Mouse (Mus musculus): ENCODE measurements around the gene Tmem204. TPM values are rescaled to one million over a fixed set of nuclear protein-coding genes. Genes with fewer than 3 reads are reported as not detected.

Tmem204 gene
- polyA plus RNA-seq, 1 experiment from 2014 or later = 9.1 TPM

DNA sequence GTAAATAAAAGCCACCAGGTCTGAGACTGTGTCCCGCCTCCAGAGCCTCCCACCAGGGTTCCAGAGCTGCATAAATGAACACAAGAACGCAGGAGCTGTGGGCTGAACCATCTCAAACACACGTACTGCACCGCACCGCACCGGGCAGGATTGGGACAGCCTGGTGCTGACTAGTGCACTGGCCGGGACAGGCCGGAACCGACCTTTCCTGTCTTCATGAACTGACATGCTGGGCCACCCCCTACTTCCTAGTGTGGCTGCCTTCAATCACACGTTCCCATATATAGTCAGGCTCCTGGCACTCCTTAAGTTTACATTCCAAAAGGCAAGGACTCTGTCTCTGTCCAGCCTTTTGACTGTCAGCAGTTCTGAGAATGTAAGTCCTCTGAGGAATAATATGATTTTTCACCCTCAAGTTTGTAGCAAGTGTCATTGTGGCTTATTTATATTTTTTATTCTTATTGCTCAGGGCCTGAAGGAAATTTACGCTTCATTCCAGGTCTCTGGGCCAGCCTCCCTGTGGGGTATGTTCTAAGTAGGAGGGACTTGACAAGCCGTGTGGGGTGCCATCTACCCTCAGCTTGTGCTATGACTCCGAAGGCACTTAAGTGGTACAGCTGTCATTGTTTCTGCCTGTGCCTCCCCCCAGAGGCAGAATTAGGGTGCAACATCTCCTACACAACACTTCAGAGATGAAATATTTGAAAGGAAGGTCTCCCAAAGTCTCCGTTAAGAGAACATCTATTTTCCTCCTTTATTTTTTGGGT lies 1.1 kb downstream of the Tmem204 start:
- H3K27me3 ChIP-seq = no peaks in the 10 kb centered on the region
- ATAC-seq (ENCODE audit: low FRiP score) = no peak
- H3K9ac ChIP-seq = no peak overlapping the region
- 79% methylated on average over 14 of the region's 14 CpGs for WGBS
- H3K27ac ChIP-seq = no peak overlapping the region
- H3K4me1 ChIP-seq = no peaks in the 10 kb centered on the region
- H3K9me3 ChIP-seq = no peaks in the 10 kb centered on the region
- no peaks in the 10 kb centered on the region for H3K36me3 ChIP-seq (replicated peaks)
- H3K4me3 ChIP-seq (replicated peaks) = no peak overlapping the region
- H3K4me2 ChIP-seq = no peak overlapping the region

DNA sequence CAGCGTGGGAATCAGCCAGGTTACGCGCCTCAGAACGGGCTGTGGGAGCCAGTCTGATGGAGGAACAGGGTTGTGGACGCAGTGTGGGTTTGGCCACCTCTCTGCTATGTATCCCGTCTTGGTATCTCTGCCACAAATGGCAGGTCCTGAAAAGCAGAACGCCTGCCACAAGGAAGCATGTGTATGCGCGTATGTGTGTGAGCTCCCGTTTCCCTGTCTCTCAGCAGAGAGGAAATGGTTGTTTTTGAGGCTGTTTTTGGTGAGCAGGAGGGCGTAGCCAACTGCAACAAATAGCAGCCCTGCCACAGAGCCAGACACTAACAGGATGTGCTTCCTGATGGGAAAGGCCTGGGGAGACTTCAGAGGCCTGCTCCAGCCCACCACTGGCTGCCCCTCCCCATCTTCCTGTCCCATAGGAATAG lies 2.4 kb downstream of the Tmem204 start:
- no peaks in the 10 kb centered on the region for H3K4me1 ChIP-seq
- no peaks in the 10 kb centered on the region for H3K27me3 ChIP-seq
- WGBS = 90% methylated on average over 11 of the region's 11 CpGs
- no peak for ATAC-seq (ENCODE audit: low FRiP score)
- peak overlapping the region; percentile 8; the same call in 1 of the 2 replicates for H3K27ac ChIP-seq
- H3K9ac ChIP-seq = no peak overlapping the region
- no peaks in the 10 kb centered on the region for H3K9me3 ChIP-seq
- no peaks in the 10 kb centered on the region for H3K36me3 ChIP-seq (replicated peaks)
- no peak overlapping the region for H3K4me2 ChIP-seq
- no peak overlapping the region for H3K4me3 ChIP-seq (replicated peaks)

DNA sequence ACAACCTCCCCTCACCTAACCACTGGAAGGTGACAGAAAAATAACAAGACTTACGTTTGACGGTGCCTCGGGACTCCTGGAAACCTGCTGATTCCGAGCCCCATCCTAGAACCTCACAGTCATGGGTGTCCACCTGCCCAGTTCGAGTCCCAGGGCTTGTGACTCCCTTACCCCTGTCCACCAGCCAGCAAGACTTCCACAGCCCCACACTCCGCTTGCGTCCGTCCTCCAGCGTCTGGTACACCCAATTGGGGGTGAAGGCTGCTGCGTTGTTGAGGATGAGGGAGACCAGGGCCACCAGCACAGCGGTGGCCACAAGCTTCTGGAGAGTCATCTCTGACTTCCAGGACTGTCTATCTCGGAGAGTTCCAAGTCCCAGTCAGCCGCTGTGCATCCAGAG lies 3.2 kb downstream of the Tmem204 start:
- Histone ChIP-seq H3K4me2 (no peak overlapping the region), H3K27me3 (no peaks in the 10 kb centered on the region), H3K9me3 (no peaks in the 10 kb centered on the region), H3K4me3 (replicated peaks) (peak overlapping the region; percentile 8; the same call in 1 of the 2 replicates), H3K36me3 (replicated peaks) (no peaks in the 10 kb centered on the region), H3K27ac (no peak overlapping the region), H3K9ac (no peak overlapping the region), H3K4me1 (no peaks in the 10 kb centered on the region)
- ATAC-seq (ENCODE audit: low FRiP score) = no peak
- 93% methylated on average over 13 of the region's 13 CpGs for WGBS

DNA sequence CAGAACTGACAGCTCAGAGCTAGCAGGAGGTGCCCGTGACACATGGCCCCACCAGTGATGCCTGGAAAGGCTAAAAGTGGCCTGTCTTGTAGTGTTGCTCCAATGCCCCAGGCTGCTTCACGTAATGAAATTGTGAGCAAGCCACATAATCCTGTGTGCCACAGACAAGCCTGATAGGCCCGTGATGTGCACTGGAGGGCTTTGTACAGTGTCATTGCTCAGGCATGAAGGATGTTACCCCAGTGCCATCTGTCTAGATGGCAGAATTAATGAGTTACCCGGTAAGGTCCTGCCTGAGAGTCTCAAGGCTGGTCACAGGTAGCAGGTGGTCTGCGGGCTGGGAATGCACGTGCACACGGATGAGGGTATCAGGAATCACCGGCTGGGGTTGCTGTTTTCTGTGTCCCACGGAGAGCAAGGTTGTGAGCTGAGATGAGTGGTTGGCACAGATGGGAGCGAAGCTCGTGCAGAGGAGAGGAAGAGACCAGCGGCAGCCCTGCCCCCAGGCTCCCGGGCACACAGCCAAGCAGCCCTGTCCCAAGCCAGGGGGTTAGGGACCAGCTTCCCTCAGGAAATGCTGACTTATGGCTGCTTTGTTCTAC lies 5.5 kb downstream of the Tmem204 start:
- Histone ChIP-seq H3K9ac (no peak overlapping the region), H3K27me3 (no peaks in the 10 kb centered on the region), H3K4me1 (no peaks in the 10 kb centered on the region), H3K27ac (peak overlapping the region; percentile 46; the same call in 1 of the 2 replicates), H3K4me2 (no peak overlapping the region), H3K9me3 (no peaks in the 10 kb centered on the region), H3K36me3 (replicated peaks) (no peaks in the 10 kb centered on the region), H3K4me3 (replicated peaks) (no peak overlapping the region)
- no peak for ATAC-seq (ENCODE audit: low FRiP score)
- 83% methylated on average over 13 of the region's 13 CpGs for WGBS

DNA sequence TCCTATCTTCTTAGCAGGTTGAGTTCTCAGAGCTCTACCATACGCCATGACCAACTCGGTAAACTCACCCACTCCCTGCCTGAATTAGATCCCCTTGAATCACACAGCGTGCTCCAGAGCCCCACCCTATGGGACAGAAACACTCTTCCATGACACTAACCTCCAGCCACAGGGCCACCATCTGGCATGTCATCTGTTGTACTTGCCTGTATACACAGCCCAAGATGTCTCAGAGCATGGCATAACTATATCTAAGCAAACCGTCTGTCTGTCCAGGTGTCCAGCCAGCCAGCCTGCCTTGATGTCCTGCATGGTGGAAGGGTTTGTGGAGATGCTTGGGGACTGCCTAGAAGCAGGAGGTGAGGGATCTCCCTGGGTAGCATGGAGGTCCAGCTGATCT lies 6.5 kb downstream of the Tmem204 start:
- Histone ChIP-seq H3K4me1 (no peaks in the 10 kb centered on the region), H3K4me2 (no peak overlapping the region), H3K27ac (no peak overlapping the region), H3K36me3 (replicated peaks) (no peaks in the 10 kb centered on the region), H3K9ac (no peak overlapping the region), H3K27me3 (no peaks in the 10 kb centered on the region), H3K9me3 (no peaks in the 10 kb centered on the region), H3K4me3 (replicated peaks) (no peak overlapping the region)
- 93% methylated on average over 4 of the region's 4 CpGs for WGBS
- ATAC-seq (ENCODE audit: low FRiP score) = no peak

DNA sequence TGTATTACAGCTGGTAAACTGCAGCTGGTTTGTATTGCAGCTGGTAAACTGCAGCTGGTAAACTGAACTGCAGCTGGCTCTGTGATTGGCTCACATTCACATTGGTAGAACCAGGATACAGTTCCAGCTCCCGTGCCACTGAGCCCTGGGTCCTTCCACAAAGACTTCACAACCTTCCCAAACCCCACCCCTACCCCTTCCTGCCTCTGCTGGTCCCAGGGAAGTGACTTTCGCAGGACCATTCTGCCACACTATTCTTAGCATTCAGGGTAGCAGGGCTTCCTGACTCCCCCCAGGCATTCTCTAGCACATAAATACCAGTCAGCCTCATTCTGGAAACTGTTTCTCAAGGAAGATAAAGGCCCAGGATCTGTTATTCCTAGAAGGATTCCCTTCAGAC lies 14.7 kb downstream of the Tmem204 start:
- H3K4me1 ChIP-seq = no peaks in the 10 kb centered on the region
- no peak overlapping the region for H3K4me3 ChIP-seq (replicated peaks)
- WGBS = 84% methylated on average over 2 of the region's 2 CpGs
- peaks cover 13% of the 10 kb centered on the region; the same call in 1 of the 2 replicates for H3K36me3 ChIP-seq (replicated peaks)
- H3K9me3 ChIP-seq = no peaks in the 10 kb centered on the region
- no peak overlapping the region for H3K27ac ChIP-seq
- no peak overlapping the region for H3K9ac ChIP-seq
- no peaks in the 10 kb centered on the region for H3K27me3 ChIP-seq
- no peak overlapping the region for H3K4me2 ChIP-seq
- no peak for ATAC-seq (ENCODE audit: low FRiP score)

DNA sequence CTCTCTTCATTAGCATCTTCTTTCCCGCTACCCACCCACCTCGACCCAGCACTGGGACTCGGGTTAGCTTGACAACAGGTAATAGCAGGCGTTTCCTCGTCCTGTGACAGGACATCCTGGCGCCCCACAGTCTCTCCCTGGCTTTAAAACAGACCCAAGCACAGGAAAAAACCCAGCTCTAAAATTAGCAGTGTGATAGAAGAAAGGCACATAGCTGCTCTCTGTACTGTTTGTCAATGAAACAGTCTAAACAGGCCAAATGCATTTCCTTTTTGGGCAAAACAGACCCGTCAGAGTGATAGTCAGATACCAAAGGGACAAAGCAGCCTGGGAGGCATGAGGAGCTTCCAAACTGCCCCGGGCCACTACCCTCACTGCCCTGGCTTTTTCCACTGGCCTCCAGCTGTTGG lies 15.9 kb downstream of the Tmem204 start:
- no peak overlapping the region for H3K4me2 ChIP-seq
- 79% methylated on average over 8 of the region's 8 CpGs for WGBS

DNA sequence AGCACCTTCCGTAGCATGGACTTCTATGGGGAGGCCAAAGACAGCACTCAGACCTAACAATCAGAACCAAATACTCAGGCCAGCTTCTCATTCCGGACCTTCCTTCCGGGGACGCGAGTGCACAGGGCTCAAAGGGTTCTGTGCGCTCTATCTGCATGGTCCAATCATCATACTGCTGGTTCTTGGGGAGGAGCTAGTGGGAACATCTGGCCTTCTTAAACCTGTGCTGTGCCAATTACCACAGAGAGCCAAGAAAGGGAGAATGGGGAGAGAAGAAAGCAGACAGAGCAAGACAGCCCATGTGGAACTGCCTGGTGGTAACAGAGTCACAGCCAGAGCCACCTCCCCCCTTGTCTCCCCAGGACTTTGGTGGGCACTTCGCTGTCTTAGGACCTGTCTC lies 16.8 kb downstream of the Tmem204 start:
- no peaks in the 10 kb centered on the region for H3K9me3 ChIP-seq
- no peak overlapping the region for H3K27ac ChIP-seq
- no peak overlapping the region for H3K4me3 ChIP-seq (replicated peaks)
- H3K9ac ChIP-seq = no peak overlapping the region
- 94% methylated on average over 7 of the region's 7 CpGs for WGBS
- no peak for ATAC-seq (ENCODE audit: low FRiP score)
- no peaks in the 10 kb centered on the region for H3K4me1 ChIP-seq
- peaks cover 22% of the 10 kb centered on the region for H3K36me3 ChIP-seq (replicated peaks)
- no peak overlapping the region; the same call in 1 of the 2 replicates for H3K4me2 ChIP-seq
- H3K27me3 ChIP-seq = no peaks in the 10 kb centered on the region

More for the DNA sequence above, 15.9 kb downstream of the Tmem204 start:
- Histone ChIP-seq H3K9ac (no peak overlapping the region), H3K36me3 (replicated peaks) (peaks cover 14% of the 10 kb centered on the region; the same call in 1 of the 2 replicates), H3K4me3 (replicated peaks) (no peak overlapping the region), H3K9me3 (no peaks in the 10 kb centered on the region), H3K27ac (no peak overlapping the region), H3K27me3 (no peaks in the 10 kb centered on the region), H3K4me1 (no peaks in the 10 kb centered on the region)
- ATAC-seq (ENCODE audit: low FRiP score) = no peak

DNA sequence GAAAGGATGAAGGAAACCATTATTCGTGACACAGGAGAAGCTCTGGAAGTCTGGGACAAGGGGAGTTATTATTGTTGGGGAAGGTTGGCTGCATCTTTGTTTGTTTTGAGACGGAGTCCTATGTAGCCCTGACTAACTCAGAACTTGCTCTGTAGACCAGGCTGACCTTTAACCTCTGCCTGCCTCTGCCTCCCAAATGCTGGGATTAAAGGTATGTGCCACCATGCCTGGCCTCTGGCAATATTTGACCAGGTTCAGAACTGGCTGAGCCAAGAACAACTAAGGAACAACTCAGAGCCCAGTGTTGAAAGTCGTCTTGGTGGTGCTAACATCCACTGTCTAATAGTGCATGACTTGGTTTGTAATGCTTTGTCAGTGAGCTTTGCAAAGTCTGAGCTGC lies 18.2 kb downstream of the Tmem204 start:
- no peak for ATAC-seq (ENCODE audit: low FRiP score)

DNA sequence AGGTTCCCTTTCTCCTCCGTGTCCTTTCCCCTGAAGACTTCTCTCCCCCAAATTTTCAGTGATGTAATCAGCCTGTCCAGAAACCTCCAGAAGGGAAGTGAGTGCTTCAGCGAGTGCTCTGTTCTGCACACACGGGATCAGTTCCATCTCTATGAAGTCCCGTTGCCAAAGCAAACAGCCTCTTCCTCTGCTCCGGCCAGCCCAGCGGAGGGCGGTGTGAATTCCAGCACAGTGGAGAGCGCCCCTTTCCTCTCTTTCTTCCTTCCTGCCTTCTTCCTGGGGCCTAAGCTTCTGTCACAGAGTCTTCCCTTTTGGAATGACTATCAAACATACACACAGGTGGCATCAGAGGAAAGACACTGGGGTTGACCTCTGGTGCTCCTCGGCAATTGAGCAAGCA lies 19.0 kb downstream of the Tmem204 start:
- no peak for ATAC-seq (ENCODE audit: low FRiP score)
- no peak overlapping the region for H3K4me2 ChIP-seq
- 81% methylated on average over 9 of the region's 9 CpGs for whole genome bisulfite sequencing
- H3K27ac ChIP-seq = no peak overlapping the region
- no peak overlapping the region for H3K4me3 ChIP-seq (replicated peaks)
- H3K4me1 ChIP-seq = no peaks in the 10 kb centered on the region
- H3K36me3 ChIP-seq (replicated peaks) = peaks cover 22% of the 10 kb centered on the region
- H3K27me3 ChIP-seq = no peaks in the 10 kb centered on the region
- H3K9ac ChIP-seq = no peak overlapping the region
- no peaks in the 10 kb centered on the region for H3K9me3 ChIP-seq

More for the DNA sequence above, 18.2 kb downstream of the Tmem204 start:
- Histone ChIP-seq H3K4me1 (no peaks in the 10 kb centered on the region), H3K27me3 (no peaks in the 10 kb centered on the region), H3K36me3 (replicated peaks) (peaks cover 25% of the 10 kb centered on the region), H3K27ac (no peak overlapping the region), H3K9me3 (no peaks in the 10 kb centered on the region), H3K9ac (no peak overlapping the region), H3K4me2 (no peak overlapping the region), H3K4me3 (replicated peaks) (no peak overlapping the region)
- WGBS = 93% methylated on average over 3 of the region's 3 CpGs

DNA sequence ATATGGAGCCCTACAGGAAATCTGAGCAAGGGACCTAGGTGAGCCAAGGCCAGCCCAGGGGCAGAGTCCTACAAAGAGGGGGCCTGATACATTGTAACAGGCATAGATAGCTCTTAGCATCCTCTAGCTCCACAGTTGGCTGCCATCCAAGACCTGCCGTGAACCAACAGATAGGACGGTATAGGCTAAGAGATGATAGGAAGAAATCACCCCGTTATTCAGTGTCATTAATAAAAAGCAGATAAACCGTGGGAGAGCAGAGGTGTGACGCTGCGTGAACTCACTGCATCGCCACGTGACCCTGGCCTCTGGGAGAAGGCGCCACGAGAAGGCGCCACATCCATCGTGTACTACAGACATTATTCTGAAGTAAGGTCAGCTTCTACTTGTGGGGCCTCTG lies 19.5 kb downstream of the Tmem204 start:
- no peaks in the 10 kb centered on the region for H3K27me3 ChIP-seq
- H3K4me1 ChIP-seq = no peaks in the 10 kb centered on the region
- no peak overlapping the region for H3K4me2 ChIP-seq
- no peaks in the 10 kb centered on the region for H3K9me3 ChIP-seq
- no peak for ATAC-seq (ENCODE audit: low FRiP score)
- no peak overlapping the region for H3K9ac ChIP-seq
- H3K36me3 ChIP-seq (replicated peaks) = peaks cover 25% of the 10 kb centered on the region
- 90% methylated on average over 12 of the region's 12 CpGs for WGBS
- H3K4me3 ChIP-seq (replicated peaks) = no peak overlapping the region
- H3K27ac ChIP-seq = no peak overlapping the region

DNA sequence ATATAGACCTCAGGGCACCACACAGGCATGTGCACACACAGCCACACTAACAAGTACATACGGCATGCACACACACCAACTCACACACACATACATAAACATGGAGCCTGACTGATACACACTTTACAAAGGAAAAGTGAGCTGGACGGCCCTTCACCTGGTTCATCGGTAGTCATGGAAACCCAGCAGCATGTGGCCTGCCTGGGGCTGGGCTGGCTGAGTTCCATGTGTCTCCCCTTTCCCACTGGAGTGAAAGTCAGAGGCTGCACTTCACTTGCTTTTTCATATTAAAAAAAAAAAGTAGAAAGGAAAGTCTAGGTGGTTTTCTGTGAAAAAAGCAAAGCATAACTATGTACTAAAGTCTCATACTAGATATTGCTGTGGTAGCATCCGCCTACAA lies 20.1 kb downstream of the Tmem204 start:
- 86% methylated on average over 4 of the region's 4 CpGs for WGBS
- H3K4me1 ChIP-seq = no peaks in the 10 kb centered on the region
- H3K36me3 ChIP-seq (replicated peaks) = peaks cover 27% of the 10 kb centered on the region
- no peak for ATAC-seq (ENCODE audit: low FRiP score)
- no peaks in the 10 kb centered on the region for H3K9me3 ChIP-seq
- no peak overlapping the region for H3K4me3 ChIP-seq (replicated peaks)
- no peak overlapping the region for H3K27ac ChIP-seq
- H3K4me2 ChIP-seq = no peak overlapping the region
- H3K27me3 ChIP-seq = no peaks in the 10 kb centered on the region
- H3K9ac ChIP-seq = no peak overlapping the region

DNA sequence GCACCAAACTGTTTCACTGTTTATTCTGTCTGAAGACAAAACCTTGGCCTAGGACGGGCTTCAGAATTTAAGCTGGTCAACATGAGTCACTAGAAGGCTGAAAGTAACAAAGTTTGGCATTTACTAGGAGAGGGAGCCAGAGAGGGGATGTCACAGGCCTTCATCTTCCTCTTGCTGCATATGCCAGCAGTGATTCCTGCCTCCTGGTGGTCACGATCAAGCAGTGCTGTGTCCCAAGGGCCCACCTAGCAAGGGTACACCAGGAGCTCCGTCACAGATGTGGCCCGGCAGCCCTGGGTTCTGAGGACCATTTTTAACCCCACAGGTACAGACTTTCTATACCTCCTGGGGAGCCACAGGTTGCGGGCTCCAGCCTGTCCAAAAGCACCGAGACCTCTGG lies 26.4 kb downstream of the Tmem204 start:
- Histone ChIP-seq H3K27me3 (no peaks in the 10 kb centered on the region), H3K4me2 (no peak overlapping the region), H3K9me3 (no peaks in the 10 kb centered on the region), H3K27ac (no peak overlapping the region), H3K36me3 (replicated peaks) (peaks cover 49% of the 10 kb centered on the region), H3K4me1 (no peaks in the 10 kb centered on the region), H3K4me3 (replicated peaks) (no peak overlapping the region), H3K9ac (no peak overlapping the region)
- ATAC-seq (ENCODE audit: low FRiP score) = no peak
- WGBS = 90% methylated on average over 6 of the region's 6 CpGs

Data from forebrain, embryonic 12.5 days (tissue).